20 mouse cellular contexts compared by ENCODE assay signal in the genomic region with DNA sequence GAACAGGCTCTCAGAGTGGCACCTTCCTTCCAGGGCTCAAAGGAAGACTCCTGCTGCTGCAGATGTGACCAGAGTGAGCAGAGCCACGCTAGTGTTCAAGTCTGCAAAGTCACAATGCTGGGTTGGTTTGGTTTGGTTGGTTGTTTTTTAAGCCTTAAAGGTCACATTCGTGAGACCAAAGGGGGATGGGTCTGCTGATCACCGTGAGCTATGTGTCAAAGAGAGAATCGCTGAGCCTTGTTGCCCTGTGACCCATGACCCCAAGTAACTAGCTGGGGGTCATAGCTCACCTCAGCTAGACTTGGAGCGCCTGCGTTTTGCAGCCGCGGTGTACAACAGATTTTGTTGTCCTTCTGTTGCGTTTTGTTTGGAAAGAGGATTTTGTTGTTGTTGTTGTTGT.
A peak's percentile ranks its signal among the peaks of the same experiment; 100 is the strongest.
DNase-seq lines count a peak whose midpoint lies in the region; TF ChIP-seq lines count a peak whose summit lies in the region.
"Had no signal": no experiment of that assay in that cellular context is flagged by ENCODE, and none has a peak within 500 bp of the region (broad histone marks: within the 10 kb centered on the region; RNA-seq: fewer than 3 reads in every experiment).

No protein-coding gene starts in this region.

- H3K27ac ChIP-seq in layer of hippocampus, adult 2 months, result peak overlapping the region; percentile 39; the same call in 1 of the 2 replicates
- H3K27ac ChIP-seq: embryonic facial prominence, embryonic 15.5 days; forebrain, embryonic 10.5 days; forebrain, embryonic 12.5 days had no signal

- DNase-seq in embryo, embryonic 10 days (ENCODE audit: low spot score), result peak; percentile 61
- no peak for DNase-seq in embryo, embryonic 11 days
- no peak for DNase-seq in layer of hippocampus, adult 2 months (ENCODE audit: low spot score in 2 of 2)
- DNase-seq in layer of hippocampus, postnatal 36 days, result no peak
- DNase-seq in yolk sac, embryonic 10.5 days (ENCODE audit: low spot score), result peak; percentile 74
- no peak for DNase-seq in testis, postnatal 14 days (ENCODE audit: low spot score)
- DNase-seq: adrenal gland, adult 8-10 months; adrenal gland, postnatal 14 days; adrenal gland, postnatal 36 days; B cell, adult 2 months; cerebellum, adult 11-12 months; cerebellum, adult 2 months; cerebellum, adult 9-10 months; cerebellum, postnatal 10 days; cerebellum, postnatal 25 days had no signal

- H3K4me3 ChIP-seq in layer of hippocampus, adult 2 months, result no peak overlapping the region
- H3K4me3 ChIP-seq: embryonic facial prominence, embryonic 13.5 days; embryonic facial prominence, embryonic 15.5 days; erythroblast, embryonic 14.5 days; forebrain, embryonic 10.5 days; forebrain, embryonic 12.5 days had no signal

- TF ChIP-seq CTCF in layer of hippocampus, adult 2 months (conservative IDR thresholded peaks at IDR 0.05), result no peak

Comparison
In these comparisons a context has a peak if more than half of its experiments do, and no peak if none do; other contexts are left out.
1. DNase-seq: peak in embryo, embryonic 10 days (single experiment) and yolk sac, embryonic 10.5 days (single experiment); none in embryo, embryonic 11 days (single experiment), layer of hippocampus, adult 2 months (0 of 2), layer of hippocampus, postnatal 36 days (0 of 2) and testis, postnatal 14 days (single experiment).